Mouse (Mus musculus) ES-E14 (cell line): ENCODE measurements around the gene Ssna1.

Experiments
- CHD2 ChIP-seq: IDR thresholded peaks from 2 replicates; pipeline ENCODE4 v1.6.1; 2014; ENCODE audit warnings: mild to moderate bottlenecking, low read depth, low read length, inconsistent platforms
- HCFC1 ChIP-seq: IDR thresholded peaks from 2 replicates; pipeline ENCODE4 v1.6.1; 2012; ENCODE audit warnings: low read length, inconsistent platforms, borderline replicate concordance; ENCODE audit not compliant: insufficient read depth
- ZC3H11A ChIP-seq: IDR thresholded peaks from 2 replicates; pipeline ENCODE4 v1.6.1; 2012; ENCODE audit warnings: low read depth, mild to moderate bottlenecking, inconsistent platforms, low read length, borderline replicate concordance

DNA sequence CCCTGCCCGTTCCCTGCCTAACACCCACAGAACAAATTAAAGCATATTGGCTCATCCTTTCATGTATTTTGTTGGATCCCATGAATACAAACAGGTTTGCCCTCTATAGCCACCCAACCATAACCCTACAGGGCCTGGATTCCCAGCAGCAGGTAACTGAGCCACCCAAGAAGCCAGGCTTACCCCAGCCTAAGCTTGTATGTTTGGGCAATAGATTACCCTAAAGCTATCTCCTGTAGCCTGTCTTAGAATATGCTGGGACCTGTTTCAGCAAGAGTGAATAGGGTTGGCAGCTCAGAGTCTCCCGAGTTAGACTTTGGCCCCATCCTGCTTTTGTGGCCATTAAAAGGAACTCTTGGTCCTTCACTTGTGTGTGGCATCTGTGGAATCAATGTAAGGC, 13.3 kb upstream of the Ssna1 start:
- no peak for TF ChIP-seq HCFC1
- TF ChIP-seq CHD2, result no peak
- TF ChIP-seq ZC3H11A, result no peak
